Mouse (Mus musculus): ENCODE data around the gene Eif5b. TPM values are rescaled to one million over a fixed set of nuclear protein-coding genes. Genes with fewer than 3 reads are reported as not detected.
"Not testable (repeated sequence)": the region's sequence is repeated elsewhere in the genome, so short reads cannot be mapped to it uniquely, and the experiment has no call there.

The Eif5b gene
- polyA plus RNA-seq, 1 experiment from 2014 or later, result 24.5 TPM

GRCm38 (mm10) chr1:37968746-37969145, 29.1 kb upstream of the Eif5b start:
- H3K27ac ChIP-seq (replicated peaks; ENCODE audit: low read depth, low read length), result no peak overlapping the region
- no peak overlapping the region for H3K4me2 ChIP-seq (ENCODE audit: low read depth, low read length)
- H3K36me3 ChIP-seq (ENCODE audit: control insufficient read depth, insufficient read depth, low read length), result no peaks in the 10 kb centered on the region
- H3K4me1 ChIP-seq (ENCODE audit: control insufficient read depth, insufficient read depth, low read length), result no peaks in the 10 kb centered on the region
- no peak overlapping the region for H3K4me3 ChIP-seq (ENCODE audit: low read depth, low read length)
- ATAC-seq (ENCODE audit: low read depth), result no peak
- H3K27me3 ChIP-seq (replicated peaks; ENCODE audit: control insufficient read depth, insufficient read depth, low read length), result no peaks in the 10 kb centered on the region
- no peak overlapping the region for H3K9ac ChIP-seq (ENCODE audit: low read depth, low read length)
- WGBS, result 82% methylated on average over 6 of the region's 6 CpGs
- DNase-seq (ENCODE audit: low spot score), result no peak
- H3K9me3 ChIP-seq (ENCODE audit: control insufficient read depth, low read length), result no peaks in the 10 kb centered on the region

- DNase-seq (ENCODE audit: low spot score) (no peak), ATAC-seq (ENCODE audit: low read depth) (no peak)
- 52% methylated on average over 4 of the region's 4 CpGs for WGBS
- no peaks in the 10 kb centered on the region for H3K4me1 ChIP-seq (ENCODE audit: control insufficient read depth, insufficient read depth, low read length)
- H3K9ac ChIP-seq (ENCODE audit: low read depth, low read length), result no peak overlapping the region
- no peak overlapping the region for H3K27ac ChIP-seq (replicated peaks; ENCODE audit: low read depth, low read length)
- H3K4me3 ChIP-seq (ENCODE audit: low read depth, low read length), result no peak overlapping the region
- no peaks in the 10 kb centered on the region for H3K36me3 ChIP-seq (ENCODE audit: control insufficient read depth, insufficient read depth, low read length)
- H3K4me2 ChIP-seq (ENCODE audit: low read depth, low read length), result no peak overlapping the region
- no peaks in the 10 kb centered on the region for H3K9me3 ChIP-seq (ENCODE audit: control insufficient read depth, low read length)
- H3K27me3 ChIP-seq (replicated peaks; ENCODE audit: control insufficient read depth, insufficient read depth, low read length), result no peaks in the 10 kb centered on the region
These were observed 26.3 kb upstream of the Eif5b start for GRCm38 (mm10) chr1:37971520-37971919.

- not testable (repeated sequence) for ATAC-seq (ENCODE audit: low read depth); H3K4me3 ChIP-seq (ENCODE audit: low read depth, low read length); H3K36me3 ChIP-seq (ENCODE audit: control insufficient read depth, insufficient read depth, low read length); H3K27me3 ChIP-seq (replicated peaks; ENCODE audit: control insufficient read depth, insufficient read depth, low read length); H3K27ac ChIP-seq (replicated peaks; ENCODE audit: low read depth, low read length); H3K4me1 ChIP-seq (ENCODE audit: control insufficient read depth, insufficient read depth, low read length); DNase-seq (ENCODE audit: low spot score); H3K4me2 ChIP-seq (ENCODE audit: low read depth, low read length); H3K9me3 ChIP-seq (ENCODE audit: control insufficient read depth, low read length); H3K9ac ChIP-seq (ENCODE audit: low read depth, low read length)
- WGBS, result 72% methylated on average over 9 of the region's 9 CpGs
These were observed 21.1 kb upstream of the Eif5b start for GRCm38 (mm10) chr1:37976666-37977065.

GRCm38 (mm10) chr1:37977303-37977702, 20.5 kb upstream of the Eif5b start:
- Histone ChIP-seq H3K9ac (ENCODE audit: low read depth, low read length) (no peak overlapping the region), H3K27ac (replicated peaks; ENCODE audit: low read depth, low read length) (no peak overlapping the region), H3K36me3 (ENCODE audit: control insufficient read depth, insufficient read depth, low read length) (no peaks in the 10 kb centered on the region), H3K4me2 (ENCODE audit: low read depth, low read length) (no peak overlapping the region), H3K4me1 (ENCODE audit: control insufficient read depth, insufficient read depth, low read length) (no peaks in the 10 kb centered on the region), H3K27me3 (replicated peaks; ENCODE audit: control insufficient read depth, insufficient read depth, low read length) (no peaks in the 10 kb centered on the region), H3K4me3 (ENCODE audit: low read depth, low read length) (no peak overlapping the region), H3K9me3 (ENCODE audit: control insufficient read depth, low read length) (no peaks in the 10 kb centered on the region)
- DNase-seq (ENCODE audit: low spot score) (no peak), ATAC-seq (ENCODE audit: low read depth) (no peak)
- 85% methylated on average over 7 of the region's 7 CpGs for WGBS

- Histone ChIP-seq H3K4me2 (ENCODE audit: low read depth, low read length) (no peak overlapping the region), H3K9ac (ENCODE audit: low read depth, low read length) (no peak overlapping the region), H3K27ac (replicated peaks; ENCODE audit: low read depth, low read length) (no peak overlapping the region), H3K27me3 (replicated peaks; ENCODE audit: control insufficient read depth, insufficient read depth, low read length) (no peaks in the 10 kb centered on the region), H3K36me3 (ENCODE audit: control insufficient read depth, insufficient read depth, low read length) (peaks cover 38% of the 10 kb centered on the region), H3K9me3 (ENCODE audit: control insufficient read depth, low read length) (no peaks in the 10 kb centered on the region), H3K4me1 (ENCODE audit: control insufficient read depth, insufficient read depth, low read length) (no peaks in the 10 kb centered on the region), H3K4me3 (ENCODE audit: low read depth, low read length) (no peak overlapping the region)
- WGBS, result 100% methylated on average over 1 of the region's 1 CpGs
- peak; percentile 30; the same call in 1 of the 2 replicates for ATAC-seq (ENCODE audit: low read depth)
- DNase-seq (ENCODE audit: low spot score), result no peak
These were observed 13.5 kb upstream of the Eif5b start for GRCm38 (mm10) chr1:37984326-37984725.

- WGBS, result 89% methylated on average over 9 of the region's 9 CpGs
- peaks cover 52% of the 10 kb centered on the region for H3K36me3 ChIP-seq (ENCODE audit: control insufficient read depth, insufficient read depth, low read length)
- DNase-seq (ENCODE audit: low spot score), result no peak
These were observed 12.0 kb upstream of the Eif5b start for GRCm38 (mm10) chr1:37985764-37986323.

GRCm38 (mm10) chr1:37987856-37988255, 10.0 kb upstream of the Eif5b start:
- Histone ChIP-seq H3K4me2 (ENCODE audit: low read depth, low read length) (no peak overlapping the region), H3K4me3 (ENCODE audit: low read depth, low read length) (no peak overlapping the region), H3K36me3 (ENCODE audit: control insufficient read depth, insufficient read depth, low read length) (peaks cover 72% of the 10 kb centered on the region), H3K9me3 (ENCODE audit: control insufficient read depth, low read length) (no peaks in the 10 kb centered on the region), H3K9ac (ENCODE audit: low read depth, low read length) (no peak overlapping the region), H3K4me1 (ENCODE audit: control insufficient read depth, insufficient read depth, low read length) (no peaks in the 10 kb centered on the region), H3K27ac (replicated peaks; ENCODE audit: low read depth, low read length) (no peak overlapping the region), H3K27me3 (replicated peaks; ENCODE audit: control insufficient read depth, insufficient read depth, low read length) (no peaks in the 10 kb centered on the region)
- 95% methylated on average over 5 of the region's 5 CpGs for WGBS
- ATAC-seq (ENCODE audit: low read depth) (no peak), DNase-seq (ENCODE audit: low spot score) (no peak)

More at GRCm38 (mm10) chr1:37985764-37986323, 12.0 kb upstream of the Eif5b start:
- Histone ChIP-seq H3K9me3 (ENCODE audit: control insufficient read depth, low read length) (no peaks in the 10 kb centered on the region), H3K4me3 (ENCODE audit: low read depth, low read length) (no peak overlapping the region), H3K9ac (ENCODE audit: low read depth, low read length) (no peak overlapping the region), H3K27ac (replicated peaks; ENCODE audit: low read depth, low read length) (no peak overlapping the region), H3K27me3 (replicated peaks; ENCODE audit: control insufficient read depth, insufficient read depth, low read length) (no peaks in the 10 kb centered on the region), H3K4me2 (ENCODE audit: low read depth, low read length) (no peak overlapping the region), H3K4me1 (ENCODE audit: control insufficient read depth, insufficient read depth, low read length) (no peaks in the 10 kb centered on the region)
- no peak for ATAC-seq (ENCODE audit: low read depth)

GRCm38 (mm10) chr1:37996226-37996625, 1.6 kb upstream of the Eif5b start:
- H3K27ac ChIP-seq (replicated peaks; ENCODE audit: low read depth, low read length), result no peak overlapping the region; the same call in 1 of the 2 replicates

GRCm38 (mm10) chr1:37996877-37997484, 829 bp upstream of the Eif5b start:
- Histone ChIP-seq H3K4me2 (ENCODE audit: low read depth, low read length) (peak overlapping the region; percentile 68), H3K27ac (replicated peaks; ENCODE audit: low read depth, low read length) (peak overlapping the region; percentile 94), H3K9me3 (ENCODE audit: control insufficient read depth, low read length) (no peaks in the 10 kb centered on the region), H3K27me3 (replicated peaks; ENCODE audit: control insufficient read depth, insufficient read depth, low read length) (no peaks in the 10 kb centered on the region), H3K36me3 (ENCODE audit: control insufficient read depth, insufficient read depth, low read length) (peaks cover 36% of the 10 kb centered on the region), H3K9ac (ENCODE audit: low read depth, low read length) (peak overlapping the region; percentile 90), H3K4me3 (ENCODE audit: low read depth, low read length) (peak overlapping the region; percentile 96), H3K4me1 (ENCODE audit: control insufficient read depth, insufficient read depth, low read length) (peaks cover 7% of the 10 kb centered on the region)
- peak; percentile 96 for ATAC-seq (ENCODE audit: low read depth)
- under 1% methylated on average over 41 of the region's 42 CpGs for WGBS
- peak; percentile 100 for DNase-seq (ENCODE audit: low spot score)

More at GRCm38 (mm10) chr1:37996226-37996625, 1.6 kb upstream of the Eif5b start:
- no peak for ATAC-seq (ENCODE audit: low read depth)
- Histone ChIP-seq H3K4me2 (ENCODE audit: low read depth, low read length) (peak overlapping the region; percentile 68), H3K27me3 (replicated peaks; ENCODE audit: control insufficient read depth, insufficient read depth, low read length) (no peaks in the 10 kb centered on the region), H3K9me3 (ENCODE audit: control insufficient read depth, low read length) (no peaks in the 10 kb centered on the region), H3K4me1 (ENCODE audit: control insufficient read depth, insufficient read depth, low read length) (peaks cover 7% of the 10 kb centered on the region), H3K36me3 (ENCODE audit: control insufficient read depth, insufficient read depth, low read length) (peaks cover 43% of the 10 kb centered on the region), H3K4me3 (ENCODE audit: low read depth, low read length) (peak overlapping the region; percentile 96), H3K9ac (ENCODE audit: low read depth, low read length) (peak overlapping the region; percentile 87)
- 50% methylated on average over 3 of the region's 3 CpGs for WGBS
- no peak for DNase-seq (ENCODE audit: low spot score)
